Comparison of ENCODE assay signal across 9 mouse cellular contexts in genomic region chr5:119167718-119168117, GRCm38 (mm10).
DNase-seq lines count a peak whose midpoint lies in the region; ATAC-seq and TF ChIP-seq lines count a peak whose summit lies in the region.
"Had no signal": no experiment of that assay in that cellular context is flagged by ENCODE, and none has a peak within 500 bp of the region (broad histone marks: within the 10 kb centered on the region; RNA-seq: fewer than 3 reads in every experiment).

No protein-coding gene starts in this region.

- intact Hi-C loops in gastrocnemius, postnatal 14 days (cut with DNase I; ENCODE audit: low total_unique reads) = no loop called here

- no peaks in the 10 kb centered on the region for H3K9me3 ChIP-seq in kidney, embryonic 14.5 days (ENCODE audit: control insufficient read depth, low read length)

- no peak overlapping the region for H3K27ac ChIP-seq in kidney, embryonic 14.5 days (ENCODE audit: low read depth, low read length)

- H3ac ChIP-seq in myocyte (ENCODE audit: control insufficient read depth, insufficient read length) = no peak overlapping the region

- H3K79me2 ChIP-seq in myocyte (ENCODE audit: control insufficient read depth, insufficient read depth) = no peaks in the 10 kb centered on the region

- peak; percentile 1 for DNase-seq in kidney, adult 9 months
- peak; percentile 12 for DNase-seq in brain, embryonic 18.5 days (ENCODE audit: low read depth, low spot score)
- DNase-seq in gastrocnemius, postnatal 14 days = peak; percentile 90
- DNase-seq in layer of hippocampus, adult 9-10 months (ENCODE audit: low spot score) = peak; percentile 35
- peak; percentile 87 for DNase-seq in urinary bladder, postnatal 25 days (ENCODE audit: low spot score)

- H3K9ac ChIP-seq in kidney, embryonic 14.5 days (ENCODE audit: low read depth, low read length) = no peak overlapping the region

- no peaks in the 10 kb centered on the region for H3K4me1 ChIP-seq in kidney, embryonic 14.5 days (ENCODE audit: control insufficient read depth, insufficient read depth, low read length)

- ATAC-seq in kidney, embryonic 14.5 days (ENCODE audit: low FRiP score, low TSS enrichment) = no peak
- no peak for ATAC-seq in monocyte, adult 5-6 weeks (replicated peaks; ENCODE audit: insufficient number of reproducible peaks, low FRiP score, low TSS enrichment, poor library complexity, severe bottlenecking)
- ATAC-seq: Patski had no signal

- H3K4me3 ChIP-seq in kidney, embryonic 14.5 days (ENCODE audit: low read length) = no peak overlapping the region
- peak overlapping the region; percentile 3 for H3K4me3 ChIP-seq in myocyte

- WGBS in kidney, embryonic 14.5 days = 81% methylated on average over 17 of the region's 17 CpGs

- H3K27me3 ChIP-seq in kidney, embryonic 14.5 days (ENCODE audit: control insufficient read depth, insufficient read depth, low read length) = no peaks in the 10 kb centered on the region
- no peaks in the 10 kb centered on the region for H3K27me3 ChIP-seq in myocyte (ENCODE audit: control insufficient read depth, insufficient read depth, insufficient read length)
- H3K27me3 ChIP-seq: Patski had no signal

- no peaks in the 10 kb centered on the region for H3K36me3 ChIP-seq in kidney, embryonic 14.5 days (ENCODE audit: control insufficient read depth, insufficient read depth, low read length)
- H3K36me3 ChIP-seq in myocyte (ENCODE audit: control insufficient read depth, insufficient read depth) = no peaks in the 10 kb centered on the region

- TF ChIP-seq POLR2A in myocyte (IDR thresholded peaks at IDR 0.05; ENCODE audit: insufficient read length, low read depth) = no peak

- no peak overlapping the region for H3K4me2 ChIP-seq in kidney, embryonic 14.5 days (replicated peaks; ENCODE audit: low read depth, low read length)
- peak overlapping the region; percentile 73 for H3K4me2 ChIP-seq in myocyte (ENCODE audit: low read depth)

TF ChIP-seq in myocyte, 11 proteins besides CTCF, POLR2A, EP300 and RAD21:
- no peak for TF ChIP-seq MYOD1 (IDR thresholded peaks at IDR 0.05; ENCODE audit: control insufficient read depth in 1 of 3, insufficient read length in 2 of 3, low read depth in 2 of 3)
- TF ChIP-seq USF1 (IDR thresholded peaks at IDR 0.05; ENCODE audit: low read depth) = peak; percentile 88

Comparison
In these comparisons a context has a peak if more than half of its experiments do, and no peak if none do; other contexts are left out.
1. DNase-seq: peak in every context shown above with its lines; median percentile 90 in gastrocnemius, postnatal 14 days; 87 in urinary bladder, postnatal 25 days; 35 in layer of hippocampus, adult 9-10 months; 12 in brain, embryonic 18.5 days; 1 in kidney, adult 9 months.